Mouse (Mus musculus): ENCODE results near the gene Dnajb2. TPM values are rescaled to one million over a fixed set of nuclear protein-coding genes. Genes with fewer than 3 reads are reported as not detected.

The Dnajb2 gene
- 100 to 1,000 TPM; 107 to 116 TPM for total RNA-seq (2021)
- long read RNA-seq, experiment 1, transcript Dnajb2-207 (10 exons, 1,855 nt): minor isoform, 16 of 94 reads
- long read RNA-seq, experiment 1, transcript Dnajb2-210 (9 exons, 3,066 nt): major isoform, 24 of 94 reads
- long read RNA-seq, experiment 1, transcript Dnajb2-202 (9 exons, 1,253 nt): minor isoform, 13 of 94 reads
- long read RNA-seq, experiment 1, partial matches to known transcripts: 26 of 94 reads
- long read RNA-seq, experiment 1, other reads (novel, unspliced or antisense): 15 of 94 reads
- long read RNA-seq, experiment 2, transcript Dnajb2-207 (10 exons, 1,855 nt): major isoform, 17 of 76 reads
- long read RNA-seq, experiment 2, transcript Dnajb2-202 (9 exons, 1,253 nt): minor isoform, 10 of 76 reads
- long read RNA-seq, experiment 2, transcript Dnajb2-210 (9 exons, 3,066 nt): minor isoform, 16 of 76 reads
- long read RNA-seq, experiment 2, partial matches to known transcripts: 14 of 76 reads
- long read RNA-seq, experiment 2, other reads (novel, unspliced or antisense): 17 of 76 reads

DNA sequence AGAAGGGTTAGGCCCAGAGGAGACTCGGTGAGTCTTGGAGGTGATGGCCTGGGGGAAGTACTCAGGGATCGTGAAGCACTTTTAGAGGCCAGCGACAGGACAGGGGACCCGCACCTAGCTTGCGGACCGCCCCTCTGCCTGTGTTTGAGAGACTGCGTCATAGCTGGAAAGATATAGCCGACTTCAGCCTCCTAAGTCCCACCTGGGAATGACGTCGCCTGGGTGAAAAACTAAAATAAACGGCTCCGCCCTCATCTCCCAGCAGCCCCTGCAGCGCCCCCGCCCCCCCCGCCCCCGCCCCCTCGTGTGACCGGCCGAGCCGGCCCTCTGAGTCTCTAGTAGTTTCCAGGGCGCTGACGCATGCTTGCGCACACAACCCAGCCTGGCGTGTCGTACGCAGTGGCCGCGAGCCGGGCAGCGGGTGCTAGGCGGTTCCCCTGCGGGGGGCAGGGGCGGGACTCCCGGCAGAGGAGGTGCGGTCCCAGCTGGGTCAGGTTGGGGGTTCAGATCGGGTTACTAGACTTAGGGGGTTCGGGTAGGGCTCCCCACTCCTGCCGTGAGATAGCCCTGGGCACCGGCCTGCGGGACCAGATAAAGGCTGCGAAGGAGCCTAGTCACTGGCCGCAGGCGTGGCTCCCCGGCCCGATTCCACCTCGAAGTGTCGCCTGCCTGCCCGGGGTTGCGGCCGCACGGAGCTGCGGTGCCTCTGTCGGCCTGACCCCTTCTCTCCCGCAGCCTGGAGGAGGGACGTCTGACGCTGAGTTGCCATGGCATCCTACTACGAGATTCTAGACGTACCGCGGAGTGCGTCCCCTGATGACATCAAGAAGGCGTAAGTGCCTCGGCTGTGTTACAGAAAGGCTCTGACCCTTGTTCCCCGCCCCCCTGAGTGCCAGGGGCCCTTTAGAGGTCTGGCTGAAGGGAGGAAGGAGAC, at the start of gene Dnajb2:
TSS of gene Dnajb2 (plus strand) at position 290 of the 934 bp plus-strand sequence.
- peak; percentile 83 to 89 for DNase-seq (ENCODE audit: low spot score in 2 of 2)

DNA sequence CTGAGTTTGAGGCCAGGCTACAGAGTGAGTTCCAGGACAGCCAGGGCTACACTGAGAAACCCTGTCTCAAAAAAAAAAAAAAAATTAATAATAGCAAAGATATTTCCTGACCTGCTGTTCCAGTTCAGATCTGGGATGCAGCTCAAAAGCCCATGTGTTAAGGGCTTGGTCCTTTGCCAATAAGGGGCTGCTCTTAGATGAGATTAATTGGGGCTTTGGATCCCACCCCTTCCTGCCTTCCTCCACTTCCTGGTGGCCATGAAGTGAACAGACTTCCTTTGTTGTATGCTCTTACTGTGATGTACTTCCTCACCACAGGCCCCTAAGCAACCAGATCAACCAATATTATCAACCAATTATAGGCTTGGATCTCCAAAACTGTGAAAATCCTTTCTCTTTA, 49.1 kb upstream of the Dnajb2 start:
- DNase-seq (ENCODE audit: low spot score in 2 of 2): no peak

DNA sequence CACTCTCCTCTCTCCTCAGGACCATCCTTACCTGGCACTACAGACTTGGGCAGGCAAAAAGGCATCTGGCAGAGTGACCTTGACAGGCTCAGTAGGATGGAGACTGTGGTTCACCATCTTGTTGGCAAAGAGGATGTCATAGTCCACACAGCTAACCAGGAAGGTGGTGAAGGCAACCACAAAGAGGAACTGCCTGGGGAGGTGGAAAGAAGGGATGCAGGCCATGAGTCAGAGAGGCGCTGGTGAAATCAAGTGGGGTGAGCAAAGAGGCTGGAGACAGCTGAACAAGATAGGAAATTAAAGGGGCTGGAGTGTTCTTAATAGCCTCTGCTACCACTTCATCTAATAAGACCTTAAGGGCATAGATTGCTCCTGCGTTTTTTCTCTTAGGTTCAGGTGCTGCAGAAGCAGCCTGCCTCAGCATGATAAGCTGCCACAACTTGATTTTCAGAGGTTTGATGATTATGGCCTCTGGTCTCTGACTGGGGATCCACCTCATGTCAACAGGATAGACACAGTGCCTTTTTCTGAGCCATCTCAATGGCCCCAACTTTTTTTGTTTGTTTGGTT, 48.2 kb upstream of the Dnajb2 start:
- DNase-seq (ENCODE audit: low spot score in 2 of 2): no peak

DNA sequence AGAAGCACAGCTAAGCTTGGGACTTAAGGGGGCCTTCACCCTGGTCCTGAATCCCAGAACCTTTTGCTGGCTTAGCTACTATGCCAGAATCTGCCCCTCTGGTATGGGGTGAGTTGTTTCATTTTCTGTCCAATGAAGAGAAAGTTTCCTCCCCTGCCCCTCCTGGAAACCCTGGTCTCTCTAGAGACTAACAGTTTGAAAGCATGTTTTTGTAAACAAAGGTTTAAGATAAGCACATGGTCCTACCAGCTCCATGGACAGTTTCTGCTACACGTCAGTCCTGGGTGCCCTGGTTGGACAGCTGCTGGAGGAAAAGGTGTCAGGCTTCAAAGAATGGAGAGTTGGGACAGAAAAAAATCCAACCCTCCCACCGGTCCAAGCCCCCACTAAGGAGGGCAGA, 45.6 kb upstream of the Dnajb2 start:
- DNase-seq (ENCODE audit: low spot score in 2 of 2): no peak

DNA sequence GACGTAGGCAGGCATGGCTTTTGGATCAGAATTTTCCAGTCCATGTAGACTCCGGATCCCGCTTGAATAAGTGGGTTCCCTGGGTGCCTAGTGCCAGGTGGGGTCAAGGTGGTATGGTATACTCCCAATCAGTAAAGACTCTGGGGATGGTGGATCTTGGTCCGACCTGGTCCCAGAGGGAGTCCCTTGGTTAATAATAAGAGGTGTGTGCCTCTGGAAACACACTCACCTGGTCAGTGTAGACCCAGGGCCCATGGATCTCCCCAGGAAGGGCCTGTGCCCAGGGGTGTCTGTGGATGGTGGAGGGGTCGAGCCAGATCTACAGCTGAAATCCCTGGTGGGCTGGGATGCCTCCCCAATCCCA, 45.0 kb upstream of the Dnajb2 start:
- no peak for DNase-seq (ENCODE audit: low spot score in 2 of 2)

DNA sequence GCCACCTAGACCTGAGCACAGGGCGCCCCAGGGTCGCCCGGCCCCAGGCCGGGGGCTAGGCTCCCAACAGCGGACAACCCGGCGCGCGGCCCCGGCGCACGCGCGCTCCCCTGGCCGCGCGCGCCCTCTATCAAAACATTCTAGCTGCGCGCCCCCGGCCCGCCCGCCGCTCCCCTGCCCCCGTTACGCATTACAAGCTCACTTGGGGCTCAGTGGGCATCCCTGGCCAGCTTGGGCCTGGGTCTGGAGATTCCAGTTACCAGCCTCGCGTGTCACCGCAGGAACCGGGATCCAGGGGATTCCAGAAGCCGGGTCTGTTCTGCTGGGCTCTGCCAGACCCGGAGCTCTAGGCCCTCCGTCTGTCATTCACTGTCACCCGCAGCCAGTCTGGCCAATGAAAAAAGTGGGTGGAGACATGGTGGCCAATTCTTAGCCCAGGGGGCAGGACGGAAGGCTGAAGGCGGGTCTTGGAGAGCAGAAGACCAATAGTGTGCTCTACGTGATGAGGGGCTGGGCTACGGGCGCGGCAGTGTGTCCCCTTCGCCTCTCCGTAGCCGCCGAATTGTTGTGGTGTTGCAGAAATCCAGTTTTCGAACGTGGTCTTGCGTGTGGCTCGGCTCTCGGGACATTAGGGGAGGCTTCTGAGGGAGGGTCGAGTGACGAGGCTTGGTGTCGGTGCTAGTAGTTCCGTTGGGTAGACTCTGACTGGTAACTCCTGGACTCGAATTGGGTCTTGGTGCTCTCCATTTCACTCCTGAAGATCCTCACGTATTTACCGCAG, 44.4 kb upstream of the Dnajb2 start, which contains the start of the genes Ankzf1 and Atg9a:
TSS of gene Ankzf1 (plus strand) at position 530 of the 781 bp plus-strand sequence.
TSS of gene Atg9a (minus strand) at position 575 of the 781 bp plus-strand sequence.
- peak; percentile 92 to 95 for DNase-seq (ENCODE audit: low spot score in 2 of 2)

DNA sequence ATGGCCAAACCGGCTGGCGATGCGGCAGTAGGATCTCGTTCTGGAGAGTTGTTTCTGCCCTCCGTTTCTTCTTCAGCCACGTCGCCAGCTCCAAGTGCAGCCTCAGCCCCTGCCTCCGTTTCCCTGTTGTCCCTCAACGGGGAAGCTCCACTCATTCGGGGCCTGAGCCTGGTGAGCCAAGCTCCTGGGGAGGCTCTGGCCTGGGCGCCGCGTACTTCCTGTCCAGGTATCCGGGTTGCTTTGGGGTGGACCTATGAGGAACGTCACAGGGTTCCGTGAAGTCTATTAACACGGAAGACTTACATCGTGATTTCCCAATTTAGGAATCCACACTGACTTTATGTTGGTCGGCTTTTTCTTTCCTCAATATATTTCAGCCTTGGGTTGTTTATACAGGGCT, 43.8 kb upstream of the Dnajb2 start:
- DNase-seq (ENCODE audit: low spot score in 2 of 2): no peak

DNA sequence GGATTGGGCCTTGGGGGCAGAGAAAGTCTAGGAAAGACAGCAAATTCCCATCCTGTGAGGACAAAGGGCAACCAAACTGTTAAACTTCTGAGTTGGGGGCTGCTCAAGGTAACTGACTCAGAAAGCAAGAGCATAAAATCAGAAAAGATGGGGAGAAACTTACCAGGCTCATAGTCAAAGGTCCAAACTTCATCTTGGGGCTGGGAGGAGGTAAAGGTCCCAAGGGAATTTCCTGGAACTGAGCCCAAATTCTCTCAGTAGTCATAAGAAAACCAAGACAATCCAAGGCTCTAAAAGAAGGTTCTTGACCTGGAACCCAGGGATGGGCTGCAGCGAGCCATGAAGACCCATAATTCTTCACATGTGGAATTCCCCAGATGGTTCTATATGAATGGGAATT, 35.0 kb upstream of the Dnajb2 start:
- DNase-seq (ENCODE audit: low spot score in 2 of 2): no peak

DNA sequence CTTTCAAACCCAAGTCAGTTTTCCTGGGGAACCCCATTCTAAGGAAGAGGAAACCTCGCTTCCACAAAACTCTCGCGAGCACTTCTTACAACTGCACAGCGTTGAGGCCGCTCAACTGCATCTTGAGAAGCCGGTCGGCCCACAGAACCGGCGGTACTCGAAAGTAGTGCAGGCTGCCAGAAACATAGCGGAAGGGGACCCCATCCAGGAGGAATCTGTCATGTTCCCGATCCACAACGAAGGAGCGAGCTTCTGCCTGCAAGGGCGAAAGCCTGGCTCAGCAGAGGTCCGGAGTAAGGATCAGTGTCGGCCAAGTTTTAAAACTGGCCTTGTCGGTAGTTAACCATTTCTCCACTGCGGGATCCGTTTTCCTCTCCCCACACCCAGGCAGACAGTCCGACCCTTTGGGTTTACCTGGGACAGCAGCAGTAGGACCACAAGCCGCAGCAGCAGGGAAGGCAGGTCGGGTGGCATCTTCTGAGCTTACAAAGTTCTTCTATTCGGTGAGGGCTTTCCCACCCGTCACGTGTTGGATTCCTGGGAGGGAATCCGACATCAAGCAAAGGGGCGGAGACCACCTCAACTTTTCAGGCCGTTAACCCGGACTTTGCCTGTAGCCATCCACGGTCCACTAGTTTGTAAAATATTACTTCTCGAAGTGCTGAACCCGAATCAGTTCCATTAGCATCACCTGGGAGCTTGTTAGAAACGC, 27.1 kb upstream of the Dnajb2 start:
- no peak for DNase-seq (ENCODE audit: low spot score in 2 of 2)

DNA sequence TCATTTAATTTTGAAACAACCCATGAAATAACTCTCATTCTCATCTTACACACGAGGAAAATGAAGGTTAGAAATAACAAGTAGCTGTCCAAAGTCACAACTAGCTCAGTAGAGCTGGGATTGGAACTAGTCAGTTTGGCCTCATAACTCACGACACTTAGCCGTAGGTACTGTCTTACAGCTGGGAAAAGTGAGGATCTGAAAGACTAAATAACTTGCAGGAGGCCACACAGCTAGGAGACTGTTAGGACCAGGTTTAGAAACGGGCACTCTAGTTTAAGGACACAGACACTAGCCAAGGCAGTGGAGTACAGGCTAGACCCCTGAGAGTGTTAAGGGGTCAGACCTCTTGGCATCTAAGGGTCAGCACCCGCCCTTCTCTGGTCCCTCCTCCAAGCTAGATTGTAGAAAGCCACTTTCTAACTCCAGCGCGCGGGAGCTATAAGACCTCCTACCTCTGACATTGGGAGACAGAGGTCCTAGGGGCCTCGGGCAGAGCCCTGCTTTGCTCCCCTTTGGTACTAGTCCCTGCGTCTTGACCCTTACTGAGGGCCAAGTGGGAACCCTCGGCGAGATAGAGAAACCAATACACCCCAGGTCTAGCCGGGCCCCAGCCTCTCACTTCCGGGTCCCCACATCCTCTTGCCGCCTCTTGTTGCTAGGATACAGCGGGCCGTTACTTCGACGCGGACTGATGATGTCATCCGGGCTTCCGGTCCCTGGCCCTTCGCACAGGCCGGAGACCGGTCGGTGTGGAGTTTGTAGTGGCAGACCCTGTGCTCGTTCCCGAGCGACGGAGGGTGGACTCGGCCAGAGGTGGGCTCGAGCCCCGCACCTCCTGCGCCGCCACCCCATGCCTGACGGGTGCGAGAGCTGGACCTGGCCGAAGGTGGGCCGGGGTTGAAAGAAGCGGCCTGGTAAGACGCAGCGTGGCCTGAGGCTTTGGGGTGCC, 25.8 kb upstream of the Dnajb2 start, which contains the start of the genes Glb1l and Stk16:
TSS of gene Glb1l (minus strand) at position 678 of the 952 bp plus-strand sequence.
TSS of gene Stk16 (plus strand) at position 703 of the 952 bp plus-strand sequence.
- DNase-seq (ENCODE audit: low spot score in 2 of 2): peak; percentile 98

DNA sequence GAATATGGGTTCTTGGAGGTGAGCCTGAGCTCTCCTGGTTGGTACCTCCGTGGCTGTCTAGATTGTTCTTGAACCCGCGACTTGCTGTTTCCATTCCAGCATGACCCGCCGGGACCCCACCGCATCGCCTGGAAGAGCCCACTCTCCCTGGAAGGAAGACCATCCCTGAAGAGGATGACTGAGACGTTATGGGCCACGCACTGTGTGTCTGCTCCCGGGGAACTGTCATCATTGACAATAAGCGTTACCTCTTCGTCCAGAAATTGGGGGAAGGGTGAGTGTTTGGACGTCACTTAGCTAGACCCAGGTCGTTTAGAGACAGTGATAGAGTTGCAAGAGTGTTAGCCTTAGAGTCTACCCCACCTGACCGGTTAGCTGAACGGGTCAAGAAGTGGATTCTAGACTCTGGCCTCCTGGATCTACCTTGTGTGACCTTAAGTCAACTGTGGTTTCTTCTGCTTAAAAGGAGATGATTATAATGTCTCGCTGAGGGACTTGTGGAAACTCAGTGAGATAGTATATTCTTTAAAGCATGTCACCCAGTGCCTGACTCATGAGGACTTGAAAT, 25.0 kb upstream of the Dnajb2 start:
- DNase-seq (ENCODE audit: low spot score in 2 of 2): no peak

DNA sequence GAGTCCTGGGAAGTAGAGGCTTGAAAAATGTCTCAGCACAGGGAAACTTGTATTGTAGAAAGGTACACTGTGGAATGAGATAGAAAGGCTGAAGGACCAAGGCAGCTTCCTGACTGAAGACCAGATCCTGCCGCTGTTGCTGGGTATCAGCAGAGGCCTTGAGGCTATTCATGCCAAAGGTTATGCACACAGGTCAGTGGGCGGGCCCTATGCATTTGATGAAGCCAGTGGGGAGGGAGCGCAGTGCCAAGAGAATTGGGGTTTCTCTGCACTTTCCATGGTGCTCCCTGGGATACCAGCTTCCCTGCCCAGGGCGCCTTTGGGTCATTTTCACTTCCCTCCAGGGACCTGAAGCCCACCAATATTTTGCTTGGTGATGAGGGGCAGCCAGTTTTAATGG, 23.7 kb upstream of the Dnajb2 start:
- DNase-seq (ENCODE audit: low spot score in 2 of 2): no peak

DNA sequence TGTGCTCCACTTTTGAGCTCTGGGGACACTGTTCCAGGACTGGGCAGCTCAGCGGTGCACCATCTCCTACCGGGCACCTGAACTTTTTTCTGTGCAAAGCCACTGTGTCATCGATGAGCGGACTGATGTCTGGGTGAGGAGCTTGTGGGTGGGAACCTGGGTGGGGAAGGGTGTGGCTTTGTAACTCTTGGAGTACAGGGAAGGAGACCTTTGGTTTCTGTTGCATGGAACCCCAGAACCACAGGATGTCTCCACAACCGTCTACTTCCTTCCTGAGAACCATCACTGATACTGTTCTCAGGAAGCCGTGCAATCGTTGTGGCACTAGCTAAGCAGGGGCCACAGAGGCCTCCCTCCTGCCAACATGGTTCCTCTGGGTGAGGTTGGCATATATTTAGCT, 23.1 kb upstream of the Dnajb2 start:
- no peak for DNase-seq (ENCODE audit: low spot score in 2 of 2)

DNA sequence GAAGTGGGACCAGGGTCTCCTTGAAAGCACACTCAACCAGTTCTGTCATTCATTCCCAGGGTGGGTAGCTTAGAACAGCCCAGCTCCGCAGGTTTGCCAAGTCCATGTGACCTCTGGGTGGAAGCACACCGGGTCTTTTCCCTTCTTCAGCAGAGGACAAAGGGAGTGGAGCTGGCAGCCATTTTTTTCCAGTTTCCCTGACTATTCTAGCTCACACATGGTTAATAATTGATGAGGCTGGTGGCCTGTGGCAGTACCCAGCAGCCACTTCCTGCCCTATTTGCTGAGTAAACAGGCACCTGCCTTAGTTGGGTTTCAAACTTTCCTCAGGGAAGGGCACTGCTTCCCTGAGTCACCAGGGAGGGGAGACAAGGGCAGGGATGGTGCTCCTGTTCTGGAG, 21.8 kb upstream of the Dnajb2 start:
- no peak for DNase-seq (ENCODE audit: low spot score in 2 of 2)

DNA sequence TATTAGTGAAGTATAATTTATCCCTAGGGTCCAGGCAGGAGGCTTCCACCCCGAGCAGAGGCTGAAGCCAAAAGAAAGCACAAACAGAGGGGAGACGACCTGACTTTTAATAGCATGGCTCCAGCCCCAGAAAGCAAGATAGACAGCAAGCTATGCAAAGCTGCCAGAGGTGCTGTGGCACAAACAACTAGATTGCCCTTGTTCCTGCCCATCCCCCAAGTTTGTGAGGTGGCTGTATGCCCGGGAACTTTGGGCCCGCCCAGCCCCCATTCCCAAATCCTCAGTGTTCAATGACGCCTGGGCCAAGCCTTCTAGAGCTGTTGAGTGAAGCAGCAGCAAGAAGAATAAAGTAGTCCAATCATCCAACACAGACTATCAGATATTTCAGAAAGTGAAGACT, 21.3 kb upstream of the Dnajb2 start:
- DNase-seq (ENCODE audit: low spot score in 2 of 2): peak in 1 of 2 experiments; percentile 54

DNA sequence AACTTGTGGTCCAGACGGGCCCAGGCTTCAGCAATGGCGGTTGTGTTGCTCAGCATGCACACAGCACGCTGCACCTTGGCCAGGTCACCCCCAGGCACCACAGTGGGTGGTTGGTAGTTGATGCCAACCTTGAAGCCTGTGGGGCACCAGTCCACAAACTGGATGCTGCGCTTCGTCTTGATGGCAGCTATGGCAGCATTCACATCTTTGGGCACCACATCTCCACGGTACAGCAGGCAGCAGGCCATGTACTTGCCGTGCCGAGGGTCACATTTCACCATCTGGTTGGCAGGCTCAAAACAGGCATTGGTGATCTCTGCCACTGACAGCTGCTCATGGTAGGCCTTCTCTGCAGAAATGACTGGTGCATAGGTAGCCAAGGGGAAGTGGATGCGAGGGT, 20.4 kb upstream of the Dnajb2 start:
- no peak for DNase-seq (ENCODE audit: low spot score in 2 of 2)

DNA sequence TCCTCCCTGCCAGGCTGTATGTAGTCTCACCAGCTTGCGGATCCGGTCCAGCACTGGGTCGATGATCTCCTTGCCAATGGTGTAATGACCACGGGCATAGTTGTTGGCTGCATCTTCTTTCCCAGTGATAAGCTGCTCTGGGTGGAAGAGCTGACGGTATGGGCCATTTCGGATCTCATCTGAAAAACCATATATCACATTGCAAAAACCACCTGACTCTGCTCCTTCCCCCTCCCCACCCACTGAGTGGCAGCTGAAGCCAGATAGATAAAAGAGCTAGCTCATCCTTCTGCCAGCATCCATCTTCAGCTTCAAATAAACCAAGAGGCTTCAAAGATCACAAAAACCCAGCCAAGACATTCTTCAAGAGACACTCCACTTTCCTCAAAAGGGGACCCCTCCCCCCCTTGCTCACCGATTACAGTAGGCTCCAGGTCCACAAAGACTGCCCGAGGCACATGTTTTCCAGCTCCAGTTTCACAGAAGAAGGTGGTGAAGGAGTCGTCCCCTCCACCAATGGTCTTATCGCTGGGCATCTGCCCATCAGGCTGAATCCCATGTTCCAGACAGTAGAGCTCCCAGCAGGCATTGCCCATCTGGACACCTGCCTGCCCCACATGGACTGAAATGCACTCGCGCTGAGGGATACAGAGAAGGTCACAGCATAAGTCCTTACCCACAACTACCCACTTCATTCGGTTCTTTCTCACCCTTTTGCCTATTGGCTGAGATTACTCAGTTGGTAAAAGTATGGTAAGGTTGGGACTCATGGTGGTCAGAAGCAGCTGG, 19.2 kb upstream of the Dnajb2 start:
- no peak for DNase-seq (ENCODE audit: low spot score in 2 of 2)

DNA sequence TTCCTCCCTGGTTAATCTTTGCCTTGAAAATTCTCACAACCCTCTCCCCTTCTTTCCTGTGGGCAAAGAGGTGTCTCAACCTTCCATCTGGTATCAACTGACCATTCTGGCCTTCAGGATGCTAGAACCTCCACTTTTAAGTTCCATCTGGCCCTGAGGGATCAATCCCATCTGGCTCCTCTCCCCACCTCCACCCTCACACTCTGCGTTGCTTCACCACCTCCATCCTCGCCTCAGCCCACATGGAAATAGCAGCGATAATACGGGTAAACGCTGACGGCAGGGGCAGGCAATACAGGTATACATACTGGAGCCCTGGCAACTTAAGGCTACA, 18.3 kb upstream of the Dnajb2 start:
- peak in 1 of 2 experiments; percentile 44 for DNase-seq (ENCODE audit: low spot score in 2 of 2)
